Mouse (Mus musculus) thymus, adult 2 months (tissue): ENCODE results near the gene Pla2g2c. TPM values are rescaled to one million over a fixed set of nuclear protein-coding genes. Genes with fewer than 3 reads are reported as not detected.

Experiments used
- DNase-seq: peaks from one replicate; pipeline ENCODE4 v3.0.0; 2021
- H3K27ac ChIP-seq: fragments of 200-500 bp; 2 replicates; pipeline ENCODE4 v1.5.1; 2012; ENCODE audit warnings: low read length, control low read depth; ENCODE audit not compliant: control insufficient read depth, insufficient read depth
- H3K27me3 ChIP-seq: fragments of 200-500 bp; 2 replicates; pipeline ENCODE4 v1.6.1; 2012; ENCODE audit warnings: mild to moderate bottlenecking, low read length, moderate library complexity, mixed read lengths; ENCODE audit not compliant: control insufficient read depth, insufficient read depth
- H3K36me3 ChIP-seq: fragments of 200-500 bp; 2 replicates; pipeline ENCODE4 v1.6.1; 2012; ENCODE audit warnings: mild to moderate bottlenecking, low read length, moderate library complexity; ENCODE audit not compliant: control insufficient read depth, insufficient read depth
- H3K4me1 ChIP-seq: fragments of 200-500 bp; replicated peaks from 2 replicates; pipeline ENCODE4 v1.6.1; 2012; ENCODE audit warnings: low read length; ENCODE audit not compliant: control insufficient read depth, insufficient read depth
- H3K4me3 ChIP-seq: fragments of 200-500 bp; 2 replicates; pipeline ENCODE4 v1.5.1; 2012; ENCODE audit warnings: mild to moderate bottlenecking, low read length, control low read depth, moderate library complexity; ENCODE audit not compliant: control insufficient read depth, insufficient read depth
- CTCF ChIP-seq: fragments of 200-500 bp; IDR thresholded peaks from 2 replicates; pipeline ENCODE4 v1.5.1; 2012; ENCODE audit warnings: mild to moderate bottlenecking, control low read depth, low read length, moderate library complexity, borderline replicate concordance; ENCODE audit not compliant: control insufficient read depth, poor library complexity, insufficient read depth; ENCODE audit errors: extremely low read depth
- POLR2A ChIP-seq: fragments of 200-500 bp; IDR thresholded peaks from 2 replicates; pipeline ENCODE4 v1.6.1; 2012; ENCODE audit warnings: mild to moderate bottlenecking, low read length, control low read depth, moderate library complexity; ENCODE audit not compliant: control insufficient read depth, poor library complexity, insufficient read depth; ENCODE audit errors: extremely low read depth
- WGBS: fragments of 180-500 bp; shearing (Covaris S2); methylation state at CpG from one replicate; pipeline ENCODE4 v1.1.7; 2018; 5-methylcytosine and 5-hydroxymethylcytosine counted together
- polyA plus RNA-seq: library from polyadenylated mRNA; depleted of rRNA; stranded (reverse); fragments of >200 nt; gene quantifications from 2 replicates; pipeline ENCODE4 v1.2.3, GENCODE M21; 2012

Pla2g2c gene
- polyA plus RNA-seq, 1 experiment = not detected

GRCm38 (mm10) chr4:138700184-138700982 lies 24.2 kb upstream of the Pla2g2c start:
- 31% methylated on average over 15 of the region's 15 CpGs for WGBS

GRCm38 (mm10) chr4:138701111-138701510 lies 23.5 kb upstream of the Pla2g2c start:
- 76% methylated on average over 8 of the region's 8 CpGs for WGBS
- no peak overlapping the region for H3K4me3 ChIP-seq
- H3K36me3 ChIP-seq = no peaks in the 10 kb centered on the region
- TF ChIP-seq POLR2A = no peak
- TF ChIP-seq CTCF = no peak
- no peak overlapping the region for H3K27ac ChIP-seq
- DNase-seq = no peak
- no peaks in the 10 kb centered on the region for H3K27me3 ChIP-seq
- H3K4me1 ChIP-seq = no peaks in the 10 kb centered on the region

More at GRCm38 (mm10) chr4:138700184-138700982, 24.2 kb upstream of the Pla2g2c start:
- TF ChIP-seq POLR2A (no peak), CTCF (peak; percentile 50; the same call in 1 of the 2 replicates)
- no peak overlapping the region for H3K27ac ChIP-seq
- no peaks in the 10 kb centered on the region for H3K36me3 ChIP-seq
- no peaks in the 10 kb centered on the region for H3K4me1 ChIP-seq
- H3K4me3 ChIP-seq = no peak overlapping the region
- DNase-seq = peak; percentile 22
- no peaks in the 10 kb centered on the region for H3K27me3 ChIP-seq

GRCm38 (mm10) chr4:138702031-138702430 lies 22.6 kb upstream of the Pla2g2c start:
- DNase-seq = no peak
- no peak overlapping the region for H3K4me3 ChIP-seq
- H3K4me1 ChIP-seq = no peaks in the 10 kb centered on the region
- no peaks in the 10 kb centered on the region for H3K36me3 ChIP-seq
- no peak overlapping the region for H3K27ac ChIP-seq
- 90% methylated on average over 2 of the region's 2 CpGs for WGBS
- TF ChIP-seq POLR2A = no peak
- TF ChIP-seq CTCF = no peak
- no peaks in the 10 kb centered on the region for H3K27me3 ChIP-seq

- H3K4me1 ChIP-seq = no peaks in the 10 kb centered on the region
- no peak for TF ChIP-seq POLR2A
- no peak for TF ChIP-seq CTCF
- H3K27me3 ChIP-seq = no peaks in the 10 kb centered on the region
- no peak for DNase-seq
- no peaks in the 10 kb centered on the region for H3K36me3 ChIP-seq
- WGBS = 80% methylated on average over 8 of the region's 8 CpGs
- no peak overlapping the region for H3K27ac ChIP-seq
- no peak overlapping the region for H3K4me3 ChIP-seq
Measured at GRCm38 (mm10) chr4:138702528-138702927, 22.1 kb upstream of the Pla2g2c start.

DNA sequence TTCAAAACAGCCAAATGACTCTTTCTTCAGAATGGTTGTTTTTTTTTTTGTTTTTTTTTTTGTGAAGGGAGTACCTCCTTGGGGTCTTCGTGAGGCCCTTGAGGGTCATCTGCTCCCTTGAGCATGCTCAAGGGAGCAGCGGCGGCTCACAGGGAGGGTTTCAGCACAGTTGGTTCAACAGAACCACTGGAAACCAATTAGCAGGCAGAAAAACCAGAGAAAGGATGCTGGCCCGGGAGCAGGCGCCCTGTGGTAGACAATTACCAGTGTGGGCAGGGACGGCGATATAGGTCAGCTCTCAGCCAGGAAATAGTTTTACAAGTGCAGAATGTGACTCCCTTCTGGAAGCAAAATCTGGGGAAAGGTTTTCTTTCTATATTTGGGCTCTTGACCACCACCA lies 21.0 kb upstream of the Pla2g2c start:
- no peaks in the 10 kb centered on the region for H3K27me3 ChIP-seq
- no peak for DNase-seq
- H3K4me1 ChIP-seq = no peaks in the 10 kb centered on the region
- no peak overlapping the region for H3K27ac ChIP-seq
- WGBS = 68% methylated on average over 7 of the region's 7 CpGs
- no peaks in the 10 kb centered on the region for H3K36me3 ChIP-seq
- H3K4me3 ChIP-seq = no peak overlapping the region
- TF ChIP-seq CTCF = no peak
- no peak for TF ChIP-seq POLR2A

GRCm38 (mm10) chr4:138704169-138704568 lies 20.4 kb upstream of the Pla2g2c start:
- Histone ChIP-seq H3K27ac (no peak overlapping the region), H3K27me3 (no peaks in the 10 kb centered on the region), H3K4me3 (no peak overlapping the region), H3K4me1 (no peaks in the 10 kb centered on the region), H3K36me3 (no peaks in the 10 kb centered on the region)
- TF ChIP-seq CTCF (no peak), POLR2A (no peak)
- DNase-seq = no peak
- 90% methylated on average over 4 of the region's 4 CpGs for WGBS

GRCm38 (mm10) chr4:138706620-138707019 lies 18.0 kb upstream of the Pla2g2c start:
- Histone ChIP-seq H3K36me3 (no peaks in the 10 kb centered on the region), H3K27me3 (no peaks in the 10 kb centered on the region), H3K4me1 (no peaks in the 10 kb centered on the region), H3K27ac (no peak overlapping the region), H3K4me3 (no peak overlapping the region)
- no peak for DNase-seq
- TF ChIP-seq POLR2A (no peak), CTCF (no peak)
- 87% methylated on average over 8 of the region's 8 CpGs for WGBS
